Mouse (Mus musculus) layer of hippocampus, adult 8-10 months (tissue): Measurements from ENCODE around the gene Mrnip. TPM values are rescaled to one million over a fixed set of nuclear protein-coding genes. Genes with fewer than 3 reads are reported as not detected.

Experiments
- DNase-seq, 2 experiments: peaks; one replicate each; pipeline ENCODE4 v3.0.0; 2022; ENCODE audit warnings: low spot score in 2 of 2
- total RNA-seq, 4 experiments: library from RNA; stranded (reverse); gene quantifications; 2 replicates each; pipeline ENCODE4 v1.2.4; 2022

The Mrnip gene
- total RNA-seq, 4 experiments from 2014 or later, result 14.0 to 16.9 (median 15.4) TPM

DNA sequence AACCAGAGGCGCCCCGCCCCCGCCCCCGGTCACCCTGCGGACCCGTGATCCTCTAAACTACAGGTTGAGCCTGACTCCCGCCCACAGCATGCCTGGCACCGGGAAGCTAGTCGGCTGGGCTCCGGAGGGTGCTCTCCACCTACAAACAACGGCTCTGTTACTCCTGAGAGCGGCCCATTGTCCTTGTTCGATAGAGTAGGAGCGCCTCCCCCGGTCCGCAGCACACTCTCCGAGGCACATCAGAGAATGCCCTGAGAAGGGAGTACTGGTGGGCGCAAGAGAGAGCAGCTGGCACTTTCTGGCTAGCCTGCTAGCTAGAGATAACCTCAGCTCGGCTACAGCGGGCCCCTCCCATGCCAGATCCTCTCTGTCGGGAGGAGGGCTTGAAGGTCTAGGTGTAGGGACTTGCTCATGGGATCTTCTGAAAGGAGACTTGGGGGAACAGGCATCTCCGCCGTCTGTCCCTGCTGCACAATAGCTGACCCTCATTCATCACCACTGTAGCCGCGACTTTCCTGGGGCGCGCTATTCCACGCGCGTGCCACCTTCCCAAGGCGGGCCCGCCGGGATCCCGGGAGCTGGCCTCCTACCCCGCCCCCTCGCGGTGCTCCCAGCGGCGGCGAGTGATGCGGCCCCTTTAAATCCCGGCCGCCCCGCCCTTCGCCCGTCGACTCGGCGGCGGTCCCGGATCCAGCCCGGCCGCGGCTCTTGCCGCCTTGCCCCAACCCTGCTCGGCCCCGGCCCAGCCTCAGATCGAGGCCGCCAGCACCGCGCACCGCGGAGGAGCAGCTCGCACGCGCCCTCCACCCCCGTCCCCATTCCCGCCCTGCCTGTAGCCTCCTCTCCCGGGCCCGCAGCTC, 50.7 kb downstream of the Mrnip start:
- DNase-seq, result peak in 1 of 2 experiments; percentile 79

DNA sequence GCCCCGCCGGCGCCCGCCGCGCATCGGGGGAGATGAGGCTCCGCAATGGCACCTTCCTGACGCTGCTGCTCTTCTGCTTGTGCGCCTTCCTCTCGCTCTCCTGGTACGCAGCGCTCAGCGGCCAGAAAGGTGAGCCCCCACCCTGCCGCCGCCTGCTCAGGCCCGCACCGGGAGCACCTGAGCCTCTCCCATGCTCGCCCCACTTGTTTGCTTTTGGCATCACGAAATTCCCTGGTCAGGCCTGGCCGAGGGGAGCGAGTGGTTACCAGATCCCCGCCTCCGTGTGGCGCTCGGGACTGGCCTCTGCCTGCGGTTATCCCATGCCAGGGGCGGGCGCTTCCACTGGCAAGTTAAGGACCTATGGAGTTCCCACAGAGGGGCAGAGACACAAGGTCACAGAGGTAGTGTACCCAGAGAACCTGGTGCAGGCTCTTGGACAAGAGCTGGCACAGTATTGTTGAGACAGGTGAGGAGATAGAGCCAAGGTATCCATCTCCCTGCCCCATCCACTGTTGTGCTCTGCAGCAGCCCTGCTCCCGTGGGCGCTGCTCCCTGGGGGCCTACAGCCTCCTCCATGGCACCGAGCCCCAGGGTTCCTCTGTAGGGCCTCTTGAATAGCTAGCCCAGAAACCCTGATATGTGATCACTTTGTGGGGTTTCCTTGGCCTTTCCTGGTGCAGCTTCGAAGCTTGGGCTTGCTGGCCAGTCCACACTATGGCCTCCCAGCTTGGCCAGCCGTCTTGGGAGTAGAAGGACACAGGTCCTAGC, 51.6 kb downstream of the Mrnip start:
- no peak for DNase-seq

DNA sequence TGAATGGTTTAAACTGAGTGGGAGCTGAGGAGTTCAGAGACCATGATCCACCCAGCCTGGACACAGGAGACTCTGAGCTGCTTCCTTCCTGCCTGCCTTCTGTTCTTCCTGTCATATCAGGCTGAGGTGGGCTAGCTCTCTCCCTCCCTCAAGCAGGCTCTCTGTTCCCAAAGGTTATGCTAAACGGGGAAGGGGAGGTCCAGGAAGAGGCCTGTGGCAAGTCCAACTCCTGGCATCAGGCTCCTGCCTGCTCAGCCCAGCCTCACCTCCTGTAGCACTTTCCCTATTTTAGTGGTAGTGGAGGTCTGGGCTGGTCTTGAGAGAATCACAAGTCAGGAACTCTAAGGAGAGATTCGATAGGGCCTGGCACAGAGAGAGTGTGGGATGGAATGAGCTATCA, 52.2 kb downstream of the Mrnip start:
- DNase-seq, result no peak

DNA sequence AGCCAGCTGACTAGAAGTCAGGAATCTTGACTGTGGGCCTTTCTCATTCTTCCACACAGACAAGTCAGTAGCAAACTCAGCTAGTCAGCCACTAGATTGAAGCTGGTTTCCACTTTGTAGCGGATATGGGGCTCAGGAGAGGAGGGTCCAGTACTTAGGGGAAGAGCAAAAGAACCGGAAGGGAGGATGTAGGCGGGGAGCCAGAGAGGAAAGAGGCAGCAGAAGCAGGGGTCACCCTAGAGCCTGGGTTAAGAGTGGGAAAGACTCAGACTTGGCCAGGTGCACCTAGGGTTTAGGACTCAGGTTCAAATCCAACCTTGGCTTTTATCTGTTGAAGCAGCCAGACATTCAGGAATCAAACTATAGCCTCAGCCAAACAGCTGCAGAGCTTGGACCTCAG, 53.0 kb downstream of the Mrnip start:
- DNase-seq, result no peak

DNA sequence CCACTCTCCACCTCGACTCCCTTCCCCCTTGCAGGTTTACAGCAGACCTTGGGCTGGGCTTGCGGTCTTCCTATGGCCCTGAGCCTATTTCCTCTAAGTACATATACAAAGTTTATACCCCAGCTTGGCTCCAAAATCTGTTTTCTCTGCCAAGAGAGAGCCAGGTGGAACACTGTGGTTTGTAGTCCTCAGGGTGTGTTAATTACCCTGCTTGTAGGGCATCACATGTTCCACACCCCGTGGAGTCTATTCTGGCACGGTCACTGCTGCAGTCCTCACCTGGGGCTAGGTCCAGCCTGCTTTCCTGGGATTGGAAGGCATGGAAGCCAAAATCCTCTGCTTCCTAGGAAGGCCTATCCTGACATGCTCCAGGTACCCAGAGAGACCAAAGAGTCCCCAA, 53.5 kb downstream of the Mrnip start:
- DNase-seq, result no peak

DNA sequence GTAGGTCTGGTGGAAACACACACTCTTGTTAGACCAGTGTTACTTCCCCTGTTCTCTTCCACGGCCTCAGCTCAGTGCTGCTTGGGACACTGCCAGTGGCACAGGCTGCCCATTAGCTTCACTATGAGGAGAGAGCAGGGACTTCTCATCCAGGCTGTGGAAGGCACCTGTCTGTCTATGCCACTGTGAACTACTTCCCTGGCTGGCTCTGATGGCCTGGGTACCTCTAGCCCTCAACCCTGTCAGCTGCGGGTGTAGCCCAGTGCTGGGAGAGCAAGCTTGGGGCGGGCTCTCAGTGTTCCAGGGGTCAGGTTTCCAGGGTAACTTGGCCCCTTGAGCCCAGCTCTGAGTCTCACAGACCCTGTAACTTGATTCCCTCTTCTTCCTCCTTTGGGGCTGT, 54.5 kb downstream of the Mrnip start:
- no peak for DNase-seq

DNA sequence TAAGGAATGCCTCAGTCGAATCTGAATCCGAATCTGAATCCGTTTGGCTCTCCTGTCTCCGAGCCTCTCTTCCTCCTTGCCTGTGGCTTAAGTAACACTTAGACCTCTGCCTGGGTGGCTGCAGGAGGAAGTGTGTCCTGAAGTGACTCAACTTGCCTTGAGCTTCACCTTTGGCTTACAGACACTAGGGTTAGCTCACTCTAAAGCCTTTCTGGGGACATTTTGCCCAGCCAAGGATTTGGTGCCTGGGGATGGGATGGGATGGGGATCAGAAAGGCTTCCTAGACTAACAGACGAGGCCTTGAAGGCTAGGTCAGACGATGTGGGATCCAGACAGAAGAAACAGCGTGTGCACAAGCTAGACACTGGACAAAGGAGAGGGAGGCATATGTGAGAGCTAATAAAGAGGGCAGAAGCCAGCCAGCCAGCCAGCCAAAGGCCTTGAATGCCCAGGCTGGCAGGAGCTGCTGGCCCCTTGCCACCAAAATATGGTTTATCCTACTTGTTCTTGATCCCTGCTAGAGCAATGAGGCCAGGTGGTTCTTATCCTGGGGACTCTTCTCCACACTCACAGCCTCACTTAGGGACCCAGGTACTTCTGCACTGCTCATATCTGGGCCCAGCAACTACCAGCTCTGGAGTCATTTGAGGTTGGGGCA, 55.1 kb downstream of the Mrnip start:
- DNase-seq, result no peak

DNA sequence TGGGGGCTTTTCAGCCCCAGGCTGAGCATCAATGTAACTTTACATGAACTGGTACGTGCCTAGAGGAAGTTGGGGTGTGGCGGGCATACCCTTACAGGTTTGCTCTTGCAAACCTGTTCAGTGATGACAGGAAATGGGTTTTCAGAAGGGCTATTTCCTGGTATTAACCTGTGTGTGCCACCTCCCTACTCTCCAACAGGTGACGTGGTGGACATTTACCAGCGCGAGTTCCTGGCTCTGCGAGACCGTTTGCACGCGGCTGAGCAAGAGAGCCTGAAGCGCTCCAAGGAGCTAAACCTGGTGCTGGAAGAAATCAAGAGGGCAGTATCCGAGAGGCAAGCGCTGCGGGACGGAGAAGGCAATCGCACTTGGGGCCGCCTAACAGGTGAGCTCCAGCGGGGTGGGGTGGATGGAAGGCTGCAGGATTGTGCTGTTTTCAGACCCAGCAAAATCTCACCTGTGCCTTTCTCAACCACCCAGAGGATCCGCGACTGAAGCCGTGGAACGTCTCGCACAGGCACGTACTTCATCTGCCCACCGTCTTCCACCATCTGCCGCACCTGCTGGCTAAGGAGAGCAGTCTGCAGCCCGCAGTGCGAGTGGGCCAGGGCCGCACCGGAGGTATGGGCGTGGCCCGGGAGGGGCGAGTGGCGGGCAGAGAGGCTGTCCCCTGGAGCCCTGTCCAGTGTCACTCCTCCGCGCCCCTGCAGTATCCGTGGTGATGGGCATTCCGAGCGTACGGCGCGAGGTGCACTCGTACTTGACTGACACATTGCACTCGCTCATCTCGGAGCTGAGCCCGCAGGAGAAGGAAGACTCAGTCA, 56.4 kb downstream of the Mrnip start:
- no peak for DNase-seq

DNA sequence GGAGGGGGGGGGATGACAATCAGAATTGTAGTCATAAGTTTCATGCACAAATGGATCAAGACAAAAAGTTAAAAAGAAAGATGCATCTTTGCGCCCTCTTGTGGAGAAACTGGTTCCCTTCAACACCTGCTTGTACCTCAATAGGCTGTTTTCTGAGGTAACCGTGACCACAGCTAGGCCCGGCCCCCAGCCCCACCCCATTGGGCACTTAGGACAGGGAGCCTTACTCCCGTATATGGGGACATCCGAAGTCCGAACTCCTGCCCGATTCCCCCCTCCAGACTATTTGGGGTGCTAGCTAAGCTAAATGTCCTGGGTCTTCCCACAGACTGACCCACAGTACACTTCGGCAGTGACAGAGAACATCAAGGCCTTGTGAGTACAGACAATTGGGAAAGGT, 57.2 kb downstream of the Mrnip start:
- DNase-seq, result peak in 1 of 2 experiments; percentile 63

DNA sequence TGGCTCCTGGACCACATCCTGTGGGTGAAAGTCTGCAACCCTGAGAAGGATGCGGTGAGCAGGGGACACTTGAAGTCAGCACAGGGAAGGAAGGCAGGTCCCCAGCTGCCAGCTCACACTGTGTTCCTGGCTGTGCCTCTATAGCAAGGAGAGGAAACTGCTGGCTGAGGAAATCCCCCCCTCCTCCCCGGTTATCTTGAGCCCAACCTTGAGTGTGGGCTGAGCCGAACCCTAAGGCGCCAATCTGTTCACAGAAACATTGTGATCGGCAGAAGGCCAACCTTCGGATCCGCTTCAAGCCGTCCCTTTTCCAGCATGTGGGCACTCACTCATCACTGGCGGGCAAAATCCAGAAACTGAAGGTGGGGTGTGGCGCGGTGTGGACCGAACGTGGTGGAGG, 58.8 kb downstream of the Mrnip start:
- DNase-seq, result no peak

DNA sequence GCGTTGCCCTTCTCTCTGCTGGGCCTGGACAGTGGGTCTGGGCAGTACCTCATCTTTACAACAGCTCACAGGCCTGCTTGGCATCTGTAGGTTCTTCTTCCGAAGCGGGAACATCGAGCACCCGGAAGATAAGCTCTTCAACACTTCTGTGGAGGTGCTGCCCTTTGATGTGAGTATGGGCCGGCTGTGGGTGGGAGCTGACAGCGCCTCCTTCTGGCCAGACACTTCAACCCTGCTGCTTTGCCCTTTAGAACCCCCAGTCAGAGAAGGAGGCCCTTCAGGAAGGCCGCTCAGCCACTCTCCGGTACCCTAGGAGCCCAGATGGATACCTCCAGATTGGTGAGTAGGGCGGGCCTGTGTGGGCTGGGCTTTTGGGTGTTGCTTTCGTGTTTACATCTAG, 59.7 kb downstream of the Mrnip start:
- no peak for DNase-seq

DNA sequence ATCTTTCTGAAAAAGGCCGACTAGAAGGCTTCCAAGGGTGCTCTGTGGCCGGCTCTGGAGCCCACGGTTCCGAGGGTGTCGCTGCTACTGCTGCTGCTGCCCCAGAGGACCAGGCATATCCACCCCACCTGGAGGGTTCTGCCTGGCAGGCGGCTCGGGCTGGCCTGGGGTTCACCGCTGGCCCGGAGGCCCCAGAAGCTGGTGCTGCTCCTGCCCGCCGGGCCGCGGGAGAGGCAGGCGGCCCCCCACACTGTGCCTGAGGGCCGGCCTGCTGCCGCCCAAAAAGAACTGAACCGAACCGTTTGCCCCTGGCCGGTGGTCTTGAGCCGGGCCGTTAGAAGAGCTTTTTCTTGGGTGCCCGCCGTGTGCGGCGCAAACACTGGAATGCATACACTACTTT, 60.4 kb downstream of the Mrnip start:
- no peak for DNase-seq

DNA sequence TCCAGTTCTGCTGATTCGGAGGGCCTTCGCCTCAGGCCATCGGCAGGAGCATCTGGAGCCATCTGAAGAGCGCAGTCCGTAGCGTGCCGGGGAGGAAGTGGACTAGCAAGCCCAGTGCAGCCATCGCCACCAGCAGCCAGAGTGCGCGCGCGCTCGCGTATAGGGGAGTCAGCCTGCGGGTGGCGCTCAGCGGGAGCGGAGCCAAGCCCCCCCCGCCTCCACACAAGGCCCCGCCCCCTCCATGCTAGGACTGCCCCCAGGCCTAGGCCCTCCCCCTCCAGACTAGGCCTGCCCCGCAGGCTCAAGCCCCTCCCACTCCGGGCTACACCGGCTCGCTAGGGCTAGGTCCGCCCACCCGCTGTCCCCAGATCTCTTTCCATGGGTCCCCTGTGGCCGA, 62.3 kb downstream of the Mrnip start:
- peak in 1 of 2 experiments; percentile 73 for DNase-seq

DNA sequence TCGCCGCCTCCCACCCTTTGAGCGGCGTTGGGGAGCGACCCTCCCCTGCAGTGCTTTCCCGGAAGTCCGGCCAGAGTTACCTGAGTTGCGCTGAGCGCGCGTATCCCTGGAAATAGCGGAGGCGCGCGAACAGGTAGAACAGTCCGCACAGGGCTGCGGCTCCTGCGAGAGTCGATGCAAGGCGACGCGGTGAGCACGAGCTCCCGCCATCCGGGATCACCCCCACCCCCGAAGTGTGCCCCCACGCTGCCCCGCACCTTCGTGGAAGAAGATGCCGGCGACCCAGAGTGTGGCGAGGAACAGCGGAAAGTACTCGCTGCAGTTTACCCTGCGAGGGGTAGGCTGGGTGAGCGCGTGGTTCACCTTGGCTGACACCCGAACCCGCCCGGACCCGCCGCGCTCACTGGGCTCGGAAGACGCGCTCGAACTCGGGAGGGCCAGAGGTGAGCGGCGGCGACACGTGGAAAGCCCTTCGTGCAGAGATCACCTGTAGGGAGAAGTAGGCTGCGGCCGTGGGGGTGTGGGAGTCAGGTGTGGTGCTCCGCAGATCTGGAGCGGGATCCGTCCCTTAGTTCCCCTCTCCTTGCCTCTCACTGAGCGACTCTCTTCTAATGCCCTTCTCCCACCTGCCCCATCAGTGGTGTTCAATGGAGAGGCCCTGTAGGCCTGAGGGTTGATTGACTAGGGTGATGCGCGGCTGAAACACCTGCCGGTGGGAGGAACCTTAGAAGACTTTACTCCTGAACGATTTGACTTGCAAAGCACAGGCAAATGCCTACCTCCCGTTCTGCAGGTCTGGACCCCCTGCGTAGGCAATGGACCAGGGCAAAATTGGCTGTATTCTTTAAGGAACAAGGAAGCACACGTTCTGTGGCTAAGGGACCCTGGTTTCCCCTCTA, 62.9 kb downstream of the Mrnip start:
- DNase-seq, result no peak

DNA sequence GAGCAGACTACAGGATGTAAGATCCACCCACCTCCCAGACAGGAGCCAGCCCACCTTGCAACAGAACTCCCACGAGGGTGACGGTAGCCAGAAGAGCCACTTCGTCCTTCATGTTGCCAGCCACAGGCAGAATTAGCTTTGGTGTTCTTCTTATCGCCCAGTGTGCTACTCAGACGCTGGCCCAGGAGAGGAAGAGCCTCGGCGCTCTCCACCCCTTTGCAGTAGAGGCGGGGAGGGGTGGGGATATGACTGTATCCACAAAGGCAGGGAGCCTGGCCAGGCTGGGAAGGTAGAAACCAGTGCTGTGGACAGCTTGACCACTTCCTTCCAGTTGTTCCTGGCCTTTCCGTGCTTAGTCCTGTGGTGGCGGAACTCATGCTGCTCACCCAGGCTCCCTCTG, 64.1 kb downstream of the Mrnip start, which contains the start of gene Ltc4s:
Ltc4s (minus strand) TSS at position 293 of the 400 bp plus-strand sequence.
- no peak for DNase-seq

DNA sequence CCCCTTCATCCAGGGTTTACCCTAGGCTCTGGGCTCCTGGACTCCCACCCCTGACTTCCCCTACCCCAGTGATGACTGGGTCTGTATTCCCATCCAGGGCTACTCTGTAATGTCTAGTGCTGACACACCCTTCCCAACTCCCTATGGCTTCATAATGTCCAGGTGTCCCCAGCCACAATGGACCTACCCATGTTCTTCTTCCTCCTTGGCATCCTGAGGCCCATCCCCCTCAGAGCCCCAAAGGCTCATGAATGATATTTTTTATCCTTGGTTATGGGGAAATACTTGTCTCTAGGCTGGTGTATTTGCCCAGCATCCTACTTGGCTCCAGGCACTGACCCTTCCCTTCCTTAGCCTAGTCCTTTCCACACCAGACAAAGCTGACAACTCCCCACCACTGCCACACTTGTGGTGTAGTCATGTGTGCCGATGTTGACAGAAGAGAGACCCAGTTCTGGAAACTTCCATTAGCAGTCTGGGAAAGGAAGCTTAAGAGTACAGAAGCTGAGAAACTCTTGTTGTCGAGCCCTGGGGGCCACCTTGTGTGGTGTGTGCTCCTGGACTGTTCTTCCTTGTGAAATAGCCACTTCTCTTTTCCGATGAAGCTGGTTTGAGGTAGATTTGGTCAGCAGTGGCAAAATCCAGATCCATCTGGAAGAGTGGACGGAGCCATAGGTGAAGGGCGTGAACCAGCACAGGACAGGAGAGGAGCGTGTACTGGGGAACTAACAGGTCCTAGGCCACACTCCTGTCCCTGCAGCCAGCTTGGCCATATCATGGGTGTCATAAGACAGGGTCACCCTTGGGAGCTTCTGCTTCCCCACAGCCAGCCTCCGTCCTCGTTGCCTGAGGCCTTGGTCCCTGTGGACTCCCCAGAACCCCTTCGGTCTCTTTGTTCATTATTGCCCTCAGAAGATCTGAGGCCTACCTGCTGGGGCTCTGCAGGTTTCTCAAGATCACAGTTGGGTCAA, 64.9 kb downstream of the Mrnip start:
- DNase-seq, result no peak

DNA sequence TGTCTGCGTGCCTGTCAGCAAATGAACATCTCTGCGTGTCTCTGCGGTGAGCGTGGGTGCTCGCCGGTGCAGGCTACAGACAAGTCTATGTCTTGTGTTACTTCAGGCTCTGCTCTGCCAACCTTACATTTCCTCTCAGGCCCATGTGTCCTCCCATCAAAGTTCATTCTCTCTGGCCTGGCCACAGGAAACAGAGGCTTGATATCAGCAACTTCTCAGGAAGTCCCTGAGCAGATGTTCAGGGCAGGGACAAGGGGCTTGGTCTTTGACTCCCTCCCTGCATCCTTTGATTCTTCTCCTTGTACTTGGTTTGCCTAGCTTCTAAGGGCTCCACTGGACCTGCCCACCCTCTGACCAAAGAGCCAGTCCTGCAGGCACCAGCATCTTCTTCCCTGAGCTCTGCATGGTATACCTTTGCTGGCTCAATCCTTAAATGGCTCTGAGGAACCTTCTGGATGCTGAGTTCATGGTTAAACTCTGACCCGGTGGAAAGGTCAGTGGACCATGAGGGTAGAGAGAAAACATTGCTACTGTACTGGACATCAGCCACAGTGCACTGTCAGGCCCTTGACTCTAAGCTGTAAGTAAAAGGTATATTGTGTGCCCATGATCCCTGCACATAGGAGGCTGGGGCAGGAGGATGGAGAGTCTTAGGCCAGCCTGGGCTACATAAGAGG, 66.1 kb downstream of the Mrnip start:
- DNase-seq, result no peak

DNA sequence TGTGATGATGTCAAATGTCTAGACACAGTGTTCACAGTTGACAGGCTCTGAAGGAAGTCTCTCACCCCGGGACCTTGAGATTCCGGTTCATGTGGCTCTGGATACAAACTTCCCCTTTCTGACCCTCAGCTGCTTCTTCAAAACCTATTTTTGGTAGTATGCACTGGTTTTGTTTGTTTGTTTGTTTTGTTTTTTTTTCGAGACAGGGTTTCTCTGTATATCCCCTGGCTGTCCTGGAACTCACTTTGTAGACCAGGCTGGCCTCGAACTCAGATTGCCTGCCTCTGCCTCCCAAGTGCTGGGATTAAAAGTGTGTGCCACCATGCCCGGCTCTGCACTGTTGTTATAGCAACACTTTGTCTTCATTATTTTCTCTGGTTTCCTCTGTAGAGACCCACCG, 69.7 kb downstream of the Mrnip start:
- DNase-seq, result no peak
